Comparison of ENCODE assay signal across 8 mouse cellular contexts in genomic region chr10:127751548-127751947, GRCm38 (mm10). TPM values are rescaled to one million over a fixed set of nuclear protein-coding genes. Genes with fewer than 3 reads are reported as not detected.
DNase-seq lines count a peak whose midpoint lies in the region; ATAC-seq lines count a peak whose summit lies in the region.

Gene Gpr182 (minus strand): TSS chr10:127751732.

- no peaks in the 10 kb centered on the region for H3K9me3 ChIP-seq in megakaryocyte, embryonic 14.5 days
- H3K9me3 ChIP-seq in heart, embryonic 10.5 days, result no peaks in the 10 kb centered on the region
- H3K9me3 ChIP-seq in midbrain, embryonic 15.5 days, result no peaks in the 10 kb centered on the region

- H3K36me3 ChIP-seq in megakaryocyte, embryonic 14.5 days (replicated peaks; ENCODE audit: low read length), result peaks cover 14% of the 10 kb centered on the region
- H3K36me3 ChIP-seq in heart, embryonic 10.5 days, result peaks cover 28% of the 10 kb centered on the region
- H3K36me3 ChIP-seq in midbrain, embryonic 15.5 days (replicated peaks), result peaks cover 4% of the 10 kb centered on the region; the same call in 1 of the 2 replicates

- DNase-seq in heart, embryonic 10.5 days (ENCODE audit: low spot score), result peak; percentile 82
- peak; percentile 66 to 70 for DNase-seq in kidney, postnatal 36 days
- DNase-seq in cerebellum, postnatal 36 days, result no peak
- no peak for DNase-seq in MN1 (ENCODE audit: low spot score)

- H3K9ac ChIP-seq in midbrain, embryonic 15.5 days, result no peak within 1 kb of the TSS

- peak within 1 kb of the TSS; percentile 43 for H3K4me2 ChIP-seq in midbrain, embryonic 15.5 days

- peaks cover 10% of the 10 kb centered on the region for H3K27me3 ChIP-seq in megakaryocyte, embryonic 14.5 days (replicated peaks)
- no peaks in the 10 kb centered on the region for H3K27me3 ChIP-seq in heart, embryonic 10.5 days (ENCODE audit: insufficient read depth, poor library complexity, severe bottlenecking)
- H3K27me3 ChIP-seq in midbrain, embryonic 15.5 days (replicated peaks), result no peaks in the 10 kb centered on the region

- H3K4me1 ChIP-seq in megakaryocyte, embryonic 14.5 days, result peaks cover 48% of the 10 kb centered on the region
- H3K4me1 ChIP-seq in heart, embryonic 10.5 days, result peaks cover 35% of the 10 kb centered on the region
- 0 out of 2 replicates have a peak, but pooled peaks cover 5% of the 10 kb centered on the region for H3K4me1 ChIP-seq in midbrain, embryonic 15.5 days

- peak within 1 kb of the TSS; percentile 48; the same call in 1 of the 2 replicates for H3K27ac ChIP-seq in heart, embryonic 10.5 days
- no peak within 1 kb of the TSS for H3K27ac ChIP-seq in midbrain, embryonic 15.5 days

- H3K4me3 ChIP-seq in megakaryocyte, embryonic 14.5 days (replicated peaks), result peak within 1 kb of the TSS; percentile 56
- H3K4me3 ChIP-seq in heart, embryonic 10.5 days, result peak within 1 kb of the TSS; percentile 58
- H3K4me3 ChIP-seq in midbrain, embryonic 15.5 days, result no peak within 1 kb of the TSS

- 35% methylated on average over 8 of the region's 8 CpGs for WGBS in heart, embryonic 10.5 days
- 63% methylated on average over 8 of the region's 8 CpGs for WGBS in midbrain, embryonic 15.5 days

- ATAC-seq in megakaryocyte, adult 5-6 weeks (ENCODE audit: poor library complexity, severe bottlenecking), result no peak
- no peak for ATAC-seq in midbrain, embryonic 15.5 days (replicated peaks)
- no peak for ATAC-seq in inflammation-experienced regulatory T-cells, adult 6 months

RNA-seq across cellular contexts. Expression of gene Gpr182, which starts in this region (rescaled TPM):
- not detected in 2 replicates for polyA plus RNA-seq in megakaryocyte, embryonic 14.5 days (2012; ENCODE audit: insufficient read depth, low replicate concordance)
- total RNA-seq in megakaryocyte, adult 5-6 weeks (2015), result not detected in 2 replicates
- total RNA-seq in megakaryocyte, adult 5-6 weeks (2017), result 0.11 TPM in 1 of 2 replicates, not detected in the other
- polyA plus RNA-seq in heart, embryonic 10.5 days (2016; fragmentation: Nextera tagmentation; extraction: Ambion mirVana), result 15.2 and 22.1 TPM in 2 replicates
- 1.2 and 1.8 TPM in 2 replicates for polyA plus RNA-seq in midbrain, embryonic 15.5 days (2015; fragmentation: Nextera tagmentation; extraction: Ambion mirVana)
- polyA plus RNA-seq in inflammation-experienced regulatory T-cells, adult 6 months (2017; shearing (Covaris generic)), result under 1 TPM; 0.14 to 0.44 (median 0.37) TPM

Comparison
In these comparisons a context has a peak if more than half of its experiments do, and no peak if none do; other contexts are left out.
1. DNase-seq: peak in heart, embryonic 10.5 days (single experiment) and kidney, postnatal 36 days (2 of 2); none in cerebellum, postnatal 36 days (0 of 2) and MN1 (single experiment).